Mouse (Mus musculus) cerebellum, postnatal 10 days (tissue): ENCODE measurements around the gene Cckar.
"Not testable (repeated sequence)": the region's sequence is repeated elsewhere in the genome, so short reads cannot be mapped to it uniquely, and the experiment has no call there.

Experiments
- DNase-seq, 2 experiments: peaks; one replicate each; pipeline ENCODE4 v3.0.0; 2021; ENCODE audit warnings: mixed read lengths in 2 of 2

Cckar gene

DNA sequence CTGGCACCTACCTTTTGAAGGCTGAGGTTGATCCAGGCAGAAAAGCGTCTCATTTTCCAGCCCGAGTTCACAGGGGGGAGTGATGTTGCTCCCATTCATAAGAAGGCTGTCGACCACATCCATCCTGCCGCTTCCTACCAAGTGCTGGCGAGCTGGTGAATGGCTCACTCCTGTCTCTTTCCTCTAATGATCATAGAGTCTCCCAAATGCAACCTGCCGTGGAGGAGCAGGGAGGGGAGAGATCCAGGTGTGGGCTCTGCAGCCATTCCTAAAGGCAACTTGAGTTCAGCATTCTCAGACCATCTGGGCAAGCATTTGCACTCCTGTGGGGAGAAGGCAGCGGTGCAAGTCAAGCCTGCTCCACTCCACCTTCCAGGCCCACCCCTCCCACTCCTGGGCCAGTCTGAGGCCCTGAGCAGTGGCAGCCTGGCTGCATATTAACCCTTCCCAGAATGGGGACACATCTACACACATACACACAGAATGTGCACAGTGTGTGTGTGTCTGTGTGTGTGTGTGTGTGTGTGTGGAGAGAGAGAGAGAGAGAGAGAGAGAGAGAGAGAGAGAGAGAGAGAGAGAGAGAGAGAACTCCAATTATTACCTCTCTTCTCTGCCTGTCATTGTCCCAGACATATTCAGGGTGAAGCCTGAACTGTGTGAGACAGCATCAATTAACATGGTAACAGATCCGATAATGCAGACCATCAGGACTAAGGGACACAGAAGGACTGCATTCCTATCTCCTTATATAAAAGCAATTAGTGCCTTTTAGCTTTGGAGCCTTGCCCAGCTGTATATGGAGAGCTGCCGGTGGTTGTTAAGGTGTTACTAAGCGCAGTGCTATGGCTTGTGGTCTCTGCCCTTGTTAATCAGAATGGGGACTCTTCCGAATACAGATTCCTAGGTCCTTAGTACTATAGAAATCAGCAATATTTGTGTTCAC, at the start of gene Cckar:
Gene Cckar, minus strand, starts transcription at position 471 of the 943 bp plus-strand sequence.
- DNase-seq = peak in 1 of 2 experiments; percentile 23

- DNase-seq = no peak
Measured at GRCm38 (mm10) chr5:53744061-53744460, 36.6 kb upstream of the Cckar start.

- no peak for DNase-seq
Measured at GRCm38 (mm10) chr5:53732933-53733332, 25.4 kb upstream of the Cckar start.

DNA sequence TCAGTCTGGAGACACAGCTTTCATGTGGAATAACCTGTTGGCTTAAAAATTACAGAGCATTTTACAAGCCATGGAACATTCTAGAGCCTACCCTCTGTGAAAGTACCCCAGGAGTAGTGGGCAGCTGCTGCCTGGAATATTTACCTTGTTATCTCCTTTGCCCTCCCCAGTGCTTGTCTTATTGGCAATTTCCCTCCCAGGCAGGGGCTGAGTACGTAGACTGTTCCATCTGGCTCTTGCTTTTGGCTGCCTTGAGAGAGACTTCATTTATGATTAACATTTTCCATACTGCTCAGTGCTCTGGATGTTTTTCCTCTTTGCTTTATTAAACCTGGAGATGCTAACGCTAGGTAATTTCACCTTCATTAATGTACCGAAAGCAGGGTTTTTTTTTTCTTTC, 20.1 kb upstream of the Cckar start:
- no peak for DNase-seq

GRCm38 (mm10) chr5:53726011-53726410, 18.5 kb upstream of the Cckar start:
- DNase-seq = no peak

GRCm38 (mm10) chr5:53716462-53716861, 9.0 kb upstream of the Cckar start:
- no peak for DNase-seq

DNA sequence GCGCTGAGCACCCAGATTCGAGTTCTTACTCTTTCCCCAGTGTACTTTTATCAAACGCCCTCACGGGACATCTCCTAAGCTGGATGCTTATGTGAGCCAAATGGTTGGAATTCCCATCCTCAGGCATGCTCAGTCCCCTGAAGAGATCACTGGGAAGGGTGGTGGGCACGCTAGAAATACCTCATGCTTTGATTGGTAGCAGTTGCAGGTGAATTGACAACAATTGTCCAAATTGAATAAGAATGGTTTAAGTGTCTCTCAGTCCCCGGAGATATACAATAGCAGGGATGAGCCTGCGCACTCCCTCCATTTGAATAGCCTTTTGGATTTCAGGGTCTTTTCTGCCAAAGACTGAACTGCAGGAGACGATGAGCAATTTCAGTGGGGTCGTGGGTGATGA, 3.8 kb upstream of the Cckar start:
- DNase-seq = no peak

DNA sequence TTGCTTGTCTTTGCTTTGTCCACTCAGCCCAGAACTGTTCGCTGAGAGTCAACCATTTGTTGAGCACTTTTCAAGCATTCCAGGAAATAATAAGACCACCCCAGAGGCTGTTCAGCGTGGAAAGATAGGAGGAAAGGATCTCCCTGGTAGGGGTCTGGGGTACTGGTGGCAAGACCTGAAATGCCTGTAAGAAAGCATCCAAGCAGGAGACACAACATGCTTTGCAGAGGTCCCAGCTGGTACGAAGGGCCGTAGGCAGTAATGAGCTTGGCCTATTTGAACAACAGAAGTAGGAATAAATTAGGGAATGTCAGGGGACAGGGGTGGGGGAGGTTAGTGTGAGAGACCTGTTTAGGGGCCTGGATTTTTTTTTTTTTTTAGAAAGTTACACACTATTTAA, 686 bp upstream of the Cckar start:
- no peak for DNase-seq

- no peak for DNase-seq
Measured at GRCm38 (mm10) chr5:53702686-53703085, 4.8 kb downstream of the Cckar start.

DNA sequence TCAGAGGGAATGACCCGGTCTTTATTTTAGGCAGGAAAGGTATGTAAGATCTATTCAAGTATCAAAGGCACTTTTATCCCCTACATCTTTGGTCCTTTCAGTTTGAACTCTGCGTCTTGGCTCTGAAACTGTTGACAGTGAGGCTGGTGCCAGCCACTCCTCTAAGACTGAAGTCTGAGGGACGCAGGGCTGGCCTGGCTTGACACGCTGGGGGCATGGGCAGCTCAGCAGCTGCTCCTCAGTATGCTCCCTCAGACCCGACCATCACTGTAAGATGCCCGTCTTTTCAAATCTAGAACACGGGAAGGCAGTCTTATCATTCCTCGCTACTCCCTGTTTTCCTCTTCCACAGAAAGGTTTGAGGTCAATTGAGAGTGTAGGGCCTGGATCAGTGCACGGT, 9.7 kb downstream of the Cckar start:
- no peak for DNase-seq

- no peak for DNase-seq
Measured at GRCm38 (mm10) chr5:53696701-53697100, 10.8 kb downstream of the Cckar start.

GRCm38 (mm10) chr5:53692662-53693061, 14.8 kb downstream of the Cckar start:
- no peak for DNase-seq

- DNase-seq = no peak
Measured at GRCm38 (mm10) chr5:53692100-53692499, 15.4 kb downstream of the Cckar start.

DNA sequence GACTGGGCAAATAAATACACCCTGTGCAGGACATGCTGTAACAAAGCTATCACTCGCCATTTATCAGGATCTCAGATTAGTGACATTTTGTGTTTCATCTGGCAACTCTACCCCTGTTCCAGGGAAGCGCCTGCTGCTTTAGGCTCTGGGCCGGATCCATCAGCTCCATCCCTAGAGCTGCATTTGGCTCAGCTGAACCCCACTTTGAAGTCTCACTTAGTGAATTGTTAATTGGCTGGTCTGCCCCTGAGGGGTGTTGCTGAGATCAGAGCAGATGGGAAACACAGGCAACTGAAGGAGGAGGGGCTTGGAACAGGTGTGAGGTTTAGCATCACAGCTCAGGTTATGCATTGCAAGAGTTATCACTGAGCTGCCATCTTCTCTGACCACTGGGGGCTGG, 15.9 kb downstream of the Cckar start:
- DNase-seq = peak; percentile 51 to 63

DNA sequence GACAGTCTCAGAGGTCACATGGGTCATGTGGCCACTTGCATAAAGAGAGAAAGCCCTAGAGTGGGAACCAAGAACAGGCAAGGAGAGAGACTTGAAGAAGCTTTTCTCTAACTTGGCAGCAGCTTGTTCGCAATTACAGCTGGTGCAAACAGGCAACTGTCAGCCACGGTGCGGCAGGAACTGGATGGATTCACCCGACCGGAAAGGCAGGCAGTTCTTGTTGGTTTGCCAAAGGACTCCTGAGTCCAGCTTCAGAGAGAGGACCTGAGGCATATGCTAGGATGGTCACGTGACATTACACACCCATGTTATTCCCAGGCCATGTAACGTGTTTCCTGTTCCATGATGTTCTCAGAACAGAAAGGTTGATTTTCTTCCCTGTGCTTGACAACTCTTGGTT, 19.2 kb downstream of the Cckar start:
- DNase-seq = peak; percentile 65 to 70

GRCm38 (mm10) chr5:53686379-53686778, 21.1 kb downstream of the Cckar start:
- DNase-seq = peak; percentile 59 to 74

DNA sequence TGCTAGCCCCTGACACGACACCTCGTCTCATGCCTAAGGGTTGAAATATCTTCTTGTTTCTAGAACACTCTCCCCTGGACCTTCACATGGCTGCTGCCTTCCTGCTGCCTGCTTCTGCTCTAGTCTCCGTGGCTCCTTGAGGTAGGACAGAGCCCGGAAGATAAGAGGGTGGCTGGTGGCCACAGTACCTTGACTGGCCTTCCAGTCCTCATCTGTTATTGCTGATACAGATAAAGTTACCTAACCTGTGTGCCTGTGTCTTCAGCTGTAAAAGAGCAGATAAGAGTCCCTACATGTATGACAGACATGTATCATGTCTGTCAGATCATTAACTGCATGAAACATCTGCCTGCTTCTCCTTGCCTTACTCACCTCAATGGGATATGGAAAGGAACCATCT, 21.9 kb downstream of the Cckar start:
- DNase-seq = no peak

- no peak for DNase-seq
Measured at GRCm38 (mm10) chr5:53684417-53684816, 23.1 kb downstream of the Cckar start.

- no peak for DNase-seq
Measured at GRCm38 (mm10) chr5:53683916-53684315, 23.6 kb downstream of the Cckar start.

DNA sequence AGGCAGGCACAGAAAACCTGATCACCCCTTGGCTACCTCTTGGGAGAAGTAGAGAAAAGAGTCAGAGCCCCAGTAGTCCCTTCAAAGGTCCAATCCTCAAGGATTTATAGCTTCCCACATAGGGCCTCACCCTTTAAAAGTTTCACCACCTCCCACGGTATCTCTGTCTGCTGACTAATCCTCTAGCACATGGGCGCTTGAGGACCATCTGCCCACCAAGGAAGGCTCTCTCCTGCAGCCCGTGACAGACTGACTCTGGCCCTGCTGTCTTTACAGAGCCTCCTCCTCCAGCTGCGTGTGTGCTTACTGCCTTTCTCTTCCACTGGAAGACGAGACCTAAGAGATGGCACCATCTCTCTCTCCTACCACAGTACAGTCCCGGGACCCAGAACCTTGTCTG, 27.9 kb downstream of the Cckar start:
- DNase-seq = peak in 1 of 2 experiments; percentile 22

DNA sequence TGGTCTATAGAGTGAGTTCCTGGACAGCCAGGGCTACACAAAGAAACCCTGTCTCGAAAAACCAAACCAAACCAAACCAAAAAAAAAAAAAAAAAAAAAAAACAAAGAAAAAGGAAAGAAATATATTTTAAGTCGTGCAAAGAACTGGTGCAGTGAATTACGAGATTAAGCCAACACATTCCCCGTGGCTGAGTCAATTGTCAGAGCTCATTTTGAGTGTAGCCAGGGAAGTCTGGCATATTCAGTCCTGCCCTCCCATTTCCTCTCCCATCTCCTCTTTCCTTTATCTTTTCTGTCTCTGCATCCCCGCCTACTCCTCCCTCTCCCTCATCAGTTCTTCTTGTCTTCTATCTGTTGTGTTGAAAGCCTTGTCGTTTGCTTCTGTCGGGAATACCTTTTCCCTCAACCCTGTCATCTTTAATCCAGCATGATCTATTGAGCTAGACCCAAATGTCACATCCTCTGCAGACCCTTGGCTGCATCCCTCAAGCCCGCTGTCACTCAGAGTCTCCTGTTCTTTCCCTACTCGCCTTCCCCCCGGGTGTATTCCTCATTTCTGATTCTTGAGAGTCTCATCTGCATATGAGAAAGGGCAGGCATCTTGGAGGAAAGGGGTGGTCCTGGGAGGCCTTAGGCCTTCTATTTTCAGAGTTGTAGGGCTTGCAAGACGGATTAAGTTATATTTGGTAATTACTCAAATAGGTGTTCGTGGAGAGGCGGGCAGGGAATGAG, 29.3 kb downstream of the Cckar start:
- no peak for DNase-seq

DNA sequence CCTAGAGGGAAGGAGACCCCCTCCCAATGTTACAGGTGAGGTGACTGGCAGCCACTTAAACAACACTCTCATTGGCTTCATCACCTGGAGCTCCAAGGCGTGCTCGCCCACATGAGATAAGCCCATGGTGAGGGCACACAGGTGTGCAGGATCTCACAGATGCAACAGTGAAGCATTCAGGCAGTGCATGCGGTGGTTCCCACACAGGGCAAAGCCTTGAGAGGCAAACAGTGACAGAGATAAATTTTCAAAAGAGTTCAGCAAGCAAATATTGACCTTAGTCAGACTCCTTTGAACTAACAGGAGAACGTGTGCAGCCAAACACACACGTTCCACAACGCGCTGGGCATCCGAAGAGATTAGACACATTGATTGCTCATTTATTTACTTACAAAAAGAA, 30.8 kb downstream of the Cckar start:
- no peak for DNase-seq

- not testable (repeated sequence) for DNase-seq
Measured at GRCm38 (mm10) chr5:53673493-53674150, 33.9 kb downstream of the Cckar start.
